Mouse (Mus musculus) heart, adult 18-20 months (tissue): Measurements from ENCODE around the gene Arhgap24. TPM values are rescaled to one million over a fixed set of nuclear protein-coding genes. Genes with fewer than 3 reads are reported as not detected.
A peak's percentile ranks its signal among the peaks of the same experiment; 100 is the strongest.

Experiments
- DNase-seq, 2 experiments: peaks; one replicate each; pipeline ENCODE4 v3.0.0; 2021 to 2022; ENCODE audit warnings: mixed read lengths in 1 of 2
- total RNA-seq, 2 experiments: library from RNA; stranded (reverse); gene quantifications; 2 replicates each; pipeline ENCODE4 v1.2.3; 2021

The Arhgap24 gene
- total RNA-seq, 2 experiments from 2014 or later: 19.4 to 19.8 TPM

DNA sequence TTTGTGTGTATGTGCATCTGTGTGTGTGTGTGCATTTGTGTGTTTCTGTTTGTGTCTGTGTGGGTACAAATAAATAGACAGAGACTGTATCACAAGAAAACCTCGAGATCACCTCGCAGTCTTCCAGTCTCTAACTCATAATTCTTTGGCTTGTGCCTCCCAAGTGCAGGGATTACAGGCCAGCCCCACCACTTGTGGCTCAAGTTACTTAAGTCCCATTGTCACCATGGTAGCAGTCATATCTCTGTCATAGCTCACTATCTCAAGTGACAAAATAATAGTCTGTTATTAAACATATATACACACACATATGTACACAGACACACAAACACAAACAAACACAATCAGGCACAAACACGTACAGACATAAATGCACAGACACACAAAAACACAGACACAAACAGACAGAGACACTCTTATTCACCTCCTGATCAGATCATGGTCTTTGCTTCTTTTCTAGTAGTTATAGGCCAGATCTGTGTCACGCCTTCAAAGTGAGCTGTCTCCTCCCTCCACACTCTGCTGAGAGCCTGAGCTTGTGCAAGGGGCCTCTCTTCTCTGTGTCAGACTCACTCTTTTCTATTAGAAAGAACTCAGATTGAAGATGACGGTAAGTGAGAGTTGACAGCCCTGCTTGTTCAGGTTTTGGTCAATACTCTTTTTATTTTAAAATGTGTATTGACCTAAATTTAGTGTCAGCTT lies 261.5 kb downstream of the Arhgap24 start:
- no peak for DNase-seq

DNA sequence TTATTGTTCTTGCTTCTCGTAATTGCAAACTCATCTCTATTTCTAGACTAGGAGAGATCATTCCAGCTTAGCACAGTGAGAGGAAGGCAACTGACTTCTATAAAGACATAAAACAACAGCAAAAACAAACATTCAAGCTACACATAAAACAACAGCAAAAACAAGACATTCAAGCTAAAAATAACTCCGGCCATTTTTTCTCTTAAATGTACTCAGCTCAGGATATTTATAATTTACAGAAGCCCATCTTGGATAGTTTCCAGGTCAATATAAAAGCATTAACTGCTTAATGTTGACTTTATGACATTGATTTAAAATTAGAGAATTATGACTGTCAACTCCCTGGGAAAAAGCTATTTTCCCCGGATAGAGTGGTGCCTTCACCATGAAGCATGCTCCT lies 262.2 kb downstream of the Arhgap24 start:
- no peak for DNase-seq

DNA sequence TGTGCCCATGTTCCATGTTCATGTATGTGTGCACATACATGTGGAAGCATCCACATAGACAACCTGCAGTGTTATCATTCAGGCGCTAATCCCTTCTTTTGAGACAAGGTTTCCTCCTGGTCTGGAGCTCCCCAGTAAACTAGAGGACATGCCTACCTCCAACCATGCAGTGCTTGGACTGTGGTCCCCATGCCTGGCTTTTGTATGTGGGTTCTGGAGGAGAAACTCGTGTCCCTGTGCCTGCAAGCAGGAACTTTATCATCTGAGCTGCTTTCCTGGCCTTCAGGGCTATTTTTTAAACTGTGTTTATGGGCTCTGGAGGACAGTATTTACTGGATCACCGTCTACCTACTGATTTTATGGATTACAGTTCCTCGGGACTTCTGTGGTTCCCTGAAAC lies 262.9 kb downstream of the Arhgap24 start:
- DNase-seq: no peak

DNA sequence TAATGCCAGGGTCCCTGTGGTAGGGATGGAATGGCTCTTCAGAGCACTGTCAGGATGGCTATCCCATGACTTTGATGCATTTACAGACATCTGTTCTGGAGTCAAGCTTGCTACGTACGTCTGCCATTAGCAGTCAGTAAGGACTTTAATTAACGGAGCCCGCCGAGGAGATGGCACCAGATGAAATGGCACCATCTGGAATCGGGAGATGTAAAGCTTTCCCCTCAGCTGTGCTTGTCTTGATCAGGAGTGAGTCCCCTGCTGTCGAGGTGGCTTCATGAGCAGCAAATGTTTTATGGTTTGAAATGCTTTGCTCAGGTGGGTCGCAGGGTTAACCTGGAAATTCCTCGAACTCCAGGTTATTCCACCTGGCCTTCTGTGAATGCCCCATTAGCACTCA lies 267.0 kb downstream of the Arhgap24 start:
- no peak for DNase-seq

DNA sequence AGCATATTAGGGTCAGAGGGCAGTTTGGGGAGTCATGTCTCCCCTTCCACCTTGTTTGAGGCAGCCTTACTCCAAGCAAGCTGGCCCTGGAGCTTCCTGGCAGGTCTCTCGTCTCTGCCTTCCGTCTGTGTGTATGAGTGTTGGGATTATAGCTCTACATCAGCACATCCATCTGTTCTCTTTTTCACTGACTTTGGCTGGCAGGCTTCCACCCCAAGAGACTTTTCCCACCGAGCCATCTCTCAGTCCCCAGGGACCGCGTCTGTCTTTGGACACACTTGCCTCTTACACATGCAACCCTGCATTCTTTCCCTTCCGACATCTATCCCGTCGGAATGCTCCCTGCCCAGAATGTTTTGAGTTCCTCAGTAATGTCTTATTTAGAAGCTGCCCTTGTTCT lies 267.8 kb downstream of the Arhgap24 start:
- peak in 1 of 2 experiments; percentile 52 for DNase-seq

DNA sequence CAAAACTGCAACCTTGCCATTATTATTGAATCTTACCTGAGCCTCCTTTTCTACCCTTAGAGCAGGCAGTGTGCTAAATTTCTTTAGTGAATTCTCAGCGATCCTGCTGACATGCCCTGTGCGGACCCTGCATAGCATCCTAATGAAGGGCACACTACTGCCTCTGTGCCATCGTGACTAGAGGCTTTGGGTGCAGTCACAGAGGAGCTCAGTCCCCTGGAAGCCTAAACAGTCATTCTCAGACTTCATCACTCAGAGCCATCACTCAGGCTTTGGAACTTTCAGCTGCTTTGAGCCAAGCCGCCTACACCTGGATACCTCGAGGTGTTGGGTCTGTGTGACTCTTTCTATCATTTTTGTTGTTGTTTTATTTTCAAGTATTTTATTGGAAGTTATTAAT lies 269.5 kb downstream of the Arhgap24 start:
- no peak for DNase-seq

DNA sequence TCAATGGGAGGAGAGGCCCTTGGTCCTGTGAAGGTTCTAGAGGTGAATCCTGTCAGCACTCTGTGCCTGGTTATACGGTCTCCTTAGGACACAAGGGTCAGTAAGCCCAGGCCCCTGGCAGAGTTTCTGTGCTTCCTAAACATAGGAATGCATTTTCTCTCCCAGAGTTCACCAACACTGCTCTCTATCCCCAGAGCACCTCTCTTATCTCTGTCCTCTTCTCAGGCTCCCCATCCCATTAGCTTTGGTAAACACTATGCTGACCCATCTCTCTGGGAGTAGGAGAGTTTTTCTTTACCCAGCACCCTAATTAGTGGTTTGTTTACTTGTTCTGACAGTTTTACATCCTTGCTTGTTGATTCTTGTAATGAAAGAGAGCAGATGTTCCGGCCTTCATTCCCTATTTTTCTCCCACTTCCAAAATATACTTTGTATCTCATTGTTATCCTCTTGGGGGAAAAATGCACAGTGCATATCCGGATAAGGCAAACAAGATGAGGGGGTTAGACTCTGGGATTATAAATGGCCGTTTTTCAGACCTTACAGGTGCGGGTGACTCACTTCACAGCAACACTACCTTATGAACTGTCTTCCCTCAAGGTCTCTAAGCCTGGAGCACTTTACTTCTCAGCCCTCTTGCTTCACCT lies 270.6 kb downstream of the Arhgap24 start:
- no peak for DNase-seq

DNA sequence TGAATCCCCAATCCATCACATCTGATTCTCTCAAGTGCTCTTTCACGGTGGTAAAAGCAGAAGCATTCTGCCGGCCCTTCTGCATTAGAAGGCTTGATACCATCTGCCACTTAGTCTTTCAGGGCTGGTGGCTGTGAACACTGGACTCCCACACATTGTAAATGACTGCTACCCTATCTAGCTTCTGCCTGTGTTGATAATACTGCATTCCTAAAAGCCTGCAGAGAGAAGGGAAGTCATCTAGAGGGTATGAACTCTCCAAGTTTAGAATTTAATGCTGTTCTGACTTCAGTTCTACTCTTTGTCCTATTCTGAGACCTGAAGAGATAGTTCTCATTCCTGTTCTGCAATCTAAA lies 271.1 kb downstream of the Arhgap24 start:
- no peak for DNase-seq

DNA sequence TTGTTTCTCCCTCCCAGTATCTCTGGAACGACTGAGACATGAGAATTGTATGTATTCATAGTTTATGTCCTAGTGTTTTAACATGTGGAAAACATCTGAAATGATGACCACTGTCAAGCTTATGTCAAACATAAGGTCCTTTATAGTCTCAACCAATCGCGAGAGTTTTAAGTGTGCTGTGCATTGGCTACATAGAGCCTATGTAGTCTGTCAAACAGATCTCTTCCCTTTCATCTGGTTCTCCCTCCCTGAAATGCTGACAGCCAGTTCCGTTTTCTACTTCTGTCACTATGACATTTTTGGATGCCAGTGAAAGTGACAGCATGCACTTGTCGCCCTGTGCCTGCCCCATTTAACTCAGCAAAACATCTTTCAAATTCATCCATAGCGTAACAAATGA lies 275.8 kb downstream of the Arhgap24 start:
- DNase-seq: peak; percentile 33 to 38

DNA sequence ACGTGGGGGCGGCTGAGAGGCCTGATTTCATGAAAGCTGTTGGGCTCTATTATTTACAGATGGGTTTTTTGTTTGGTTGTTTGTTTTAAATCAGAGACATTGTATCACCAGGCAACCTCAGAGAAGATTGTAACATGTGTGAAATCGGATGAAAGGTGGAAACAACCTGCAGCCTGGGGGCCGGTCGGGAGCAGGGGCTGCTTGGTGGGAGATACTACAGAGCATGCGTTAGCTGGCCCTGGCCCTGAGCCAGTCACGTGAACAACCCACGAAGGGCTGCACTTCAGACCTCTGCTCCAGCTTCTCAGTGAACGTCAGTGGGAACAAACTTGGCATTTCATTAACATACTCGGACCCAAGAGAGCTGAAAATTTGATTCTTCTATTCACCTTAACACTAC lies 284.5 kb downstream of the Arhgap24 start:
- DNase-seq: no peak

DNA sequence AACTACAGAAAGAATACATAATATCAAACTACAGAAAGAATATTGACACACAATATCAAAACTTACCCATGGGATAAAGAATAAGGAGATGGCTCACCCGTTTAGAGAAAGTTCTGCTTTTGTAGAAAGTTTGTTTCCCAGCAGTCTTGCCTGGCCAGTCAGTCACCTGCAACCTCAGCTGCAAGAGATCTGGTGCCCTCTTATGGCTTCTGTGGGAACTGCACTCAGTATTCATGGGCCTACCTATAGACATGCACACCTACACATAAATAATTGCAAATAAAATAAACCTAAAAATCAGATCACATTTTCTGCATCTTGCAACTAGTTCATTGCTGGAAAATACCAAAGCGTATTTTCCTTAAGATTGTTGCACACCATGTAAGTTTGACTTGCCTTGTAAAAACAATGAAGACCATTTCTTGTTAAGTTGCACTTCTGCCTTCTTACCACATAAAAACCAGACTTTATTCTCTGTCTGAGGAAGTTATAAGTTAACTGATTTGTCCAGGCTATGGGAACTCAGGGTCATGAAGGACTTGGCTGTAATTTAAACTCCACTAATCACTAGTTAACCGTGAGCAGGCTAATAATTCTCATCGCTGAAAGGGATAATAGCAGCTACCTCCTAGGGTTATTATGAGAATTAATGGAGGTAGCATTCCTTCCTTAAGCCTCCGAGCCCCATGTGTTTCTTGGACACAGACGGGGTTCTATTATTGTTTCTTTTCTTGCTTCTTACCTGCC lies 285.3 kb downstream of the Arhgap24 start:
- DNase-seq: peak in 1 of 2 experiments; percentile 53

DNA sequence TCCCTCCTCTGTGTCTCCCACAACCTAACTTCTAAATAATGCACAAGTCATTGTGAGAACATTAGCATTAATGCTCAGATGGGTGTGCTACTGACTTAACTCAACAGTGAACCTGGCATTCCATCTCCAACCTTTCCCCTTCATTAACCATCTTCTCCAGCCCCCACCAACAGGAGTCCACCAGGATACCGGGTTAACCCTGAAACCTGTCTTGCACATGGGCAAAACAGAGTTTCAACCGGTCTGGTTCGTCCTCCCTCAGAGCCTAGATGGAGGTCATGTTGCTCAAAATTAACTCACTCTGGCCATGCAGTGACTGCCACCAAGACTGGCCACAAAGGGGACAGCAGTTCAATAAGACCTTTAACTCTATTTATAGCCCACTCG lies 285.9 kb downstream of the Arhgap24 start:
- no peak for DNase-seq

DNA sequence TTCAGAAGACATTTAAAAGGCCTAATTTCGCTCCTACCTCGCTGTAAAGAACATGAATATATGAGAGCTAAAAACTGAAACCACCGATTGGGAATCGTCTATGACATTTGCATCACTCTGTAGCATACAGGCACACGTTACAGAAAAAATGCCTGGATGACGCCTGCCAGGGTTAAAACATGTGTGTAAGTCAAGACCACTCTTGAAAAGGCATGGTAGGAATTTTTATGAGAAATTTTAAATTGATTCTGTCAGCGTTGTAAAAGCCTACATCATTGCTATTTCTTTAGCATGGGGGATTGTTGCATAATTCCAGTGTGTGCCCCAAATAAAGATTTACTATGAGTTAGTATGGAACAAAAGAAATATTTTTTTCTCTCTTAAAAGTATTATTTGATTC lies 286.6 kb downstream of the Arhgap24 start:
- DNase-seq: no peak

DNA sequence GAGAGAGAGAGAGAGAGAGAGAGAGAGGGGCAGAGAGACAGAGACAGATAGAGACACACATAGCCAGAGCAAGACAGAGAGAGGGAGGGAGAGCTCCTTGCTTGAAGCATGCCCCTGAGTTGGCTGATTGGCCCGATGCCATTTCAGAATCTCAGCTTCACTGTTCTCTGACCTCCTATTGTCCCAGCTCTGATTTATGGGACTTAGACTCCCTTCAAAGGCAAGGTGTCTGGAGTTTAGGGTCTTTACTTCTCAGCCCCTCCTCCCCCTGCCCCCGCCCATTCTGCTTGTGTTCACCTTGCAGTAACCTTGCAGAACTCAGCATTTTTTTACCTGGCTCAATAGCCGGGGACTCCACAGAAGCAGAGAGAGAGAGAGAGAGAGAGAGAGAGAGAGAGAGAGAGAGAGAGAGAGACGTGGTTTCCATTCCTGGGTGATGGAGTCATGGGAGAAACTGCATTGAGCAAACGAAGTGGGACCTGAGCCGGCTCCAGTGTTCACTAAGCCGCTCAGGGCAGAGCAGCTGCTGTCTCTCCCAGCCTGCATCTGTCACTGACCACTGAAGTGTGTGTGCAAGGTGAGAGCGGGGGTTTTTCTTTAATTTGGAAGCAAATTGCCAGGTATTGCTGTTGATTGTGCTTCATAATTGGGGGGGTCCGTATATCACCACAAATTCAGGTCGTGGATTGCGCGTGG lies 287.3 kb downstream of the Arhgap24 start:
- peak; percentile 44 to 45 for DNase-seq

DNA sequence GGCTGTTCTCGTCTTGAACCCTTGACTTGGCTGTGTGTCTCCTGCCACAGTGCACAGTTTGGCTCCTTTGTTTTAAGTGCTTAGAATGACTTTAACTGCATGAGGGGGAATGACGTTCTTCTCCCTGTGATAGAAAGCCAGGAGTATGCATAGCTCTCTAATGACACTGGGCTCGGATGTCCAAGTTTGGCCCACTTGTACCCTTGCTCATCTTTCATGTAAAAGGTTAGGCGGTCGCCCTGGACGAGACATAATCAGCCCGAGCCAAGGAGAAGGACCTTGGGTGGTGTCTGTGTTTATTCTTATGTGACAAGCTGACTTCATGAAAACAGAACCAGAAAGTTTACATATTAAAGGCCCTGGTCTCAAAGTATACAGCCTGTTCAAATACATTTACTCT lies 289.4 kb downstream of the Arhgap24 start:
- DNase-seq: no peak

DNA sequence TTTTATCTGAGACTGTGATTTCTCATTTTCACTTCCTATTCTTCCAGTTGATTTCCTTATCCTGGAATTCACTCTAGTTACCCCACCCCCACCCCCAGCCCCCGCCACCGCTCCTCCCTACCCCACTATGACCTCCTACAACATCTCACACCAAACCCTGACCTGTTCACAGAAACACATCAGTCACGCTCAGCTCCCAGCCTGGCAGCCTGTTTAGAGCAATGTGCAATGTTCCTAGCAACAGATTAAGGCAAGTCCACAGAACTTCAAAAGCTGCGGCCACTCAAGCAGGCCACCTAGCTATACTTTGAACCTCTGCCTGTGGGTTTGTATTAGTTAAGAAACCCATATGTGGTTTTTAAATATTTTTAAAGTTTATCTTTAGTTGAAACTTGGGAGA lies 293.3 kb downstream of the Arhgap24 start:
- no peak for DNase-seq

DNA sequence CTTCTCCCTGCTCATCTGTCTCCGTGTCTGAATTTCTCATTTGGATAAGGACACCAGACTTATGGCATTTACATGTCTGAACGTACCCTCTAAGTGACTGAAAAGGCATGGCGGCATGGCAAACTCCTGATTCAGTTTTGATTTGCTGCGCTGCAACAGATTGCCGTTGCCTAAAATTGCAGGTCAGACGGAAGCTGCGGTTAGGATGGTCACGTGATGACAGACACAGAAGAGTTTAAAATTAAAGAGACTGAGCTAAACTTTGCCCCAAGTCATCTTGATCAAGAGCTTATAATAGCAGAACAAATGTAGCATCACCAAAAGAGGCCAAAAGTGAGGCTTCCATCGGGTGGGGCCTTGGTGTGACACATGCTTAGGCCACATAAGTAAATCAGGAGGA lies 296.1 kb downstream of the Arhgap24 start:
- no peak for DNase-seq

DNA sequence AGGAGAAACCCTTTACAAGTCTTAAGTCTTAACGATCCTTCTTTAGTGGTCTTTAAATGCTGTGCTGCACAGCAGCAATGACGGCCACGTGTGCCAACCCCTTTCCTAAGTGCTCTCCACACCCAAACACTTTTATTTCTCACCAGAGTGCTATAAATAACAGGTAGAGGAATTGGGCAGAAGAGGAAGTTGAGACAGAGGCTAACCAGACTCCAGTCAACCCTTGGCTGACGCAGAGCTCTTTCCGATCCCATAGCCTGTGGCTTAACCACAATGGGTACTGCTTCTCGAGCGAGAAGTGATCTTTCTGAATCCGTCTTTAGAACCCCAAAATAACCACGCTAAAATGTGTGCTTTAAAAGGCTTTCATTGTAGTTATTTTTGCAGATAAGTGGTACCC lies 296.7 kb downstream of the Arhgap24 start:
- peak; percentile 41 to 53 for DNase-seq

DNA sequence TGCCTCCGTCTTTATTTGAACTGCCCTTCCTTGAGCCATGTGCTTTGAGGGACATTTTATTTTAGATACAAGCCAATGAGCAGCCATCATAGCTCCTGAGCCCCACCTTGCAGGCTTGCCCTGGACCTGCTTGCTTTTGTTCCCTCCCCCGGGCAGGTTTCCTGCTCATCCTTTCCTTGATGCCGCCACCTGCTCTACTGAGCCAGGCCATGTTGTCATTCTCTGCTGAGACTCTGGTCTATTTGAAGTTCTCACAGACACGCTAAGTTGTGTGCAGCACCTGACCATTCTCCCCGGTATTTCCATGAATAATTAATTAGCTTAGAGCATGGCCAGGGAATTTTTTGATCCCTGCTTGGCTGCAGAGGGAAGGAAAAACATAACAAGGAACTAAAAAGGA lies 297.1 kb downstream of the Arhgap24 start:
- no peak for DNase-seq

DNA sequence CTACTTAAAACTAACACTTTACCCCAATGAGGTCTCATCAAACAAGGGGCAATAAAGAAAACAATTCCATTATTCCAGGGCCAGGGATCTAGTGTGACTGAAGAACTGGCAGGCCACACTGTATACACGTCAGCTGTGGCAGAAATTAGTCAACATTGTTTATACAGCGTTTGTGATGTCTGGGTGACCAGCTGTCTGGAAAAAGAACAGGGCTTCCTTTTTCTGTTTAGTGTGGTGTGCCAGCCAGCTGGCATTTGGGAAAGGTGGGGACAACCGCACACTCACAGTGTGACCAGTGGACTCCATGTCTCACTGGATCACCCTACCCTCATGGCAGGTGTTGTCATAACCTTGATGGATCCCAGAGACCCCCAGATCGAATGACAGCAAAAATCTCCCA lies 302.4 kb downstream of the Arhgap24 start:
- peak; percentile 57 to 61 for DNase-seq

DNA sequence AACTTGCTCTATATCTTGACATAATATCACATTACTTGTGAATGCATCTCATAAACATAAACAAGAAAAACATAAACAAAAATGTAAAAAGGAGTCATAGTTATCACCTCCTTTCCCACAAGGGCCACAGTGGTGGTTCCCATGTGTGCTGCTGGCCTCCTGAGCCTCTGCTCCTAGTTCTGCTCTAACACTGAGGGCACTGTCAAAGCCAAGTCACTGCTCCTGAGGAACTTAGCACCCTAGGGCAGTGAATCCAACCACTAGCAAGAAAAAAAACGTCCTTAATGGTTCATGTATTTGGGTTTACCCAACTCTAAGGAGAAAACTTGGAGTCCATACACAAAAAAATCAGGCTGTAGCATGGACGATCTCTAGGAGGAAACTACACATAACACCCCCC lies 304.9 kb downstream of the Arhgap24 start:
- no peak for DNase-seq

DNA sequence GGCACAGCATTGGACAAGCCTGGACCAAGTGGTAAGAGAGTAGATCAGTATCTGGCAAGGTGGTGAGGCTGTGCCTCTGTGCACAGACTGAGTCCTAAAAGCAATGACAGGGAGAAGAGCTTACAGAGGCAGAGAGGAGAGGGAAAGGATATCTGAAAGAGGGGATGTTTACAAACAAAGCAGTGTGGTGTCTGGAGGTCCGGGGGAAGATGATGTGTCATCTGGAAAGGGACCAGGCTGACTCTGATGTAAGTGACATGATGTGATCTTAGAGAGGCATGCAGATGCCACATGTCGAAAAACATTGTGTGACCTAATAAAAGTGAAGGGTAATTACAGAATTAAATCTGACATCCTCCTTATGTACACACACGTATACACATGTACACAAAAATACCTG lies 307.2 kb downstream of the Arhgap24 start:
- DNase-seq: no peak

DNA sequence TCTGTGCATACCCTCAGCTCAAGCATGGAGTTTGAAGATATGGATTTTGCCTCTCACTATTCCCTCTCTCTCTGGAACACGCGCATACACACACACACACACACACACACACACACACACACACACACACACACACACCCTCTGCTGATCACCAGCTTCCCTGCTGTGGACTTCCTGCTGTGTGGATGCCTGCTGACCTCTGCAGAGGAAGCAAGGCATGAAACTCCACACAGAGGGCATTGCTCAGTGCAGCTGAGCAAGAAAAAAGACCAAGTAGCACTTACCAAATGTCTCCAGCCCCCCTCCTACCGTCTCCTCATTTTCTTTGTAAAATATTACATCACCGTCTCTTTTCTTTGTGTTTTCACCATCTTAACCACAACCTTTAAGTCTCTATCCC lies 310.1 kb downstream of the Arhgap24 start:
- no peak for DNase-seq
